8 mouse cellular contexts compared by ENCODE assay signal in genomic region chr12:34664758-34665157, GRCm38 (mm10).
DNase-seq lines count a peak whose midpoint lies in the region; ATAC-seq lines count a peak whose summit lies in the region.

No protein-coding gene starts in this region.

- H3K27ac ChIP-seq in kidney, embryonic 16.5 days (ENCODE audit: low read length), result no peak overlapping the region
- no peak overlapping the region for H3K27ac ChIP-seq in forebrain, embryonic 13.5 days
- no peak overlapping the region for H3K27ac ChIP-seq in hindbrain, embryonic 16.5 days (ENCODE audit: low read depth, low read length)

- H3K4me3 ChIP-seq in kidney, embryonic 16.5 days (ENCODE audit: low read length), result no peak overlapping the region
- no peak overlapping the region for H3K4me3 ChIP-seq in forebrain, embryonic 13.5 days
- H3K4me3 ChIP-seq in hindbrain, embryonic 16.5 days (ENCODE audit: low read length), result no peak overlapping the region

- DNase-seq in kidney, adult 11 months, result peak; percentile 48
- peak; percentile 65 for DNase-seq in c-Kit-positive CD71-negative TER-119-negative erythroid progenitor cells, embryonic 14.5 days (ENCODE audit: low read depth)
- DNase-seq in left cerebral cortex, postnatal 14 days (ENCODE audit: low spot score in 2 of 2), result peak; percentile 85 to 87
- peak; percentile 55 for DNase-seq in naive thymus-derived CD4-positive, alpha-beta T cell, adult 2 months (ENCODE audit: low read depth)
- DNase-seq in telencephalon, adult 2 months (ENCODE audit: low read depth, low spot score), result peak; percentile 69

- no peaks in the 10 kb centered on the region for H3K9me3 ChIP-seq in kidney, embryonic 16.5 days (ENCODE audit: low read length)
- no peaks in the 10 kb centered on the region for H3K9me3 ChIP-seq in forebrain, embryonic 13.5 days (replicated peaks)
- H3K9me3 ChIP-seq in hindbrain, embryonic 16.5 days (ENCODE audit: control insufficient read depth, low read length), result no peaks in the 10 kb centered on the region

- WGBS in kidney, embryonic 16.5 days, result 5% methylated on average over 3 of the region's 3 CpGs
- 5% methylated on average over 3 of the region's 3 CpGs for WGBS in forebrain, embryonic 13.5 days
- 5% methylated on average over 3 of the region's 3 CpGs for WGBS in hindbrain, embryonic 16.5 days

- H3K9ac ChIP-seq in kidney, embryonic 16.5 days (replicated peaks; ENCODE audit: low read length), result no peak overlapping the region
- no peak overlapping the region for H3K9ac ChIP-seq in forebrain, embryonic 13.5 days
- no peak overlapping the region for H3K9ac ChIP-seq in hindbrain, embryonic 16.5 days (ENCODE audit: low read depth, low read length)

- H3K27me3 ChIP-seq in kidney, embryonic 16.5 days (ENCODE audit: insufficient read depth, low read length), result peaks cover 9% of the 10 kb centered on the region; the same call in 1 of the 2 replicates
- H3K27me3 ChIP-seq in forebrain, embryonic 13.5 days, result no peaks in the 10 kb centered on the region
- no peaks in the 10 kb centered on the region for H3K27me3 ChIP-seq in hindbrain, embryonic 16.5 days (replicated peaks; ENCODE audit: control insufficient read depth, insufficient read depth, low read length)

- ATAC-seq in kidney, embryonic 16.5 days (ENCODE audit: low FRiP score, low TSS enrichment), result no peak
- peak; percentile 80; the same call in 1 of the 2 replicates for ATAC-seq in forebrain, embryonic 13.5 days
- peak; percentile 65; the same call in 1 of the 2 replicates for ATAC-seq in hindbrain, embryonic 16.5 days

- H3K4me2 ChIP-seq in kidney, embryonic 16.5 days (replicated peaks; ENCODE audit: low read depth, low read length), result no peak overlapping the region
- H3K4me2 ChIP-seq in forebrain, embryonic 13.5 days, result no peak overlapping the region
- no peak overlapping the region for H3K4me2 ChIP-seq in hindbrain, embryonic 16.5 days (ENCODE audit: low read length)

- intact Hi-C loops in left cerebral cortex, postnatal 14 days (cut with DNase I), result loop anchor here (2.0 to 5.0 kb wide), 3 partner anchors 242 to 518 kb away; no protein-coding TSS in a partner anchor

- no peaks in the 10 kb centered on the region for H3K4me1 ChIP-seq in kidney, embryonic 16.5 days (ENCODE audit: insufficient read depth, low read length)
- H3K4me1 ChIP-seq in forebrain, embryonic 13.5 days, result no peaks in the 10 kb centered on the region
- no peaks in the 10 kb centered on the region for H3K4me1 ChIP-seq in hindbrain, embryonic 16.5 days (ENCODE audit: control insufficient read depth, insufficient read depth, low read depth, low read length)

- H3K36me3 ChIP-seq in kidney, embryonic 16.5 days (ENCODE audit: insufficient read depth, low read length), result no peaks in the 10 kb centered on the region
- no peaks in the 10 kb centered on the region for H3K36me3 ChIP-seq in forebrain, embryonic 13.5 days (ENCODE audit: poor library complexity, severe bottlenecking)
- no peaks in the 10 kb centered on the region for H3K36me3 ChIP-seq in hindbrain, embryonic 16.5 days (ENCODE audit: control insufficient read depth, insufficient read depth, low read length)
